8 mouse cellular contexts compared by ENCODE assay signal in genomic region chr8:107519860-107520259, GRCm38 (mm10).
DNase-seq lines count a peak whose midpoint lies in the region; ATAC-seq and TF ChIP-seq lines count a peak whose summit lies in the region.

No protein-coding gene starts in this region.

- no peak for TF ChIP-seq CTCF in forebrain, postnatal 0 days (IDR thresholded peaks at IDR 0.05; ENCODE audit: low read depth)

- 15% methylated on average over 4 of the region's 4 CpGs for WGBS in neural tube, embryonic 11.5 days
- WGBS in forebrain, postnatal 0 days = 17% methylated on average over 4 of the region's 4 CpGs
- 37% methylated on average over 4 of the region's 4 CpGs for WGBS in hindbrain, embryonic 13.5 days
- 9% methylated on average over 4 of the region's 4 CpGs for WGBS in lung, embryonic 16.5 days

- no peaks in the 10 kb centered on the region for H3K9me3 ChIP-seq in neural tube, embryonic 11.5 days (ENCODE audit: control insufficient read depth, low read length)
- H3K9me3 ChIP-seq in forebrain, postnatal 0 days (ENCODE audit: low read length) = no peaks in the 10 kb centered on the region
- H3K9me3 ChIP-seq in hindbrain, embryonic 13.5 days = no peaks in the 10 kb centered on the region
- no peaks in the 10 kb centered on the region for H3K9me3 ChIP-seq in lung, embryonic 16.5 days (ENCODE audit: control insufficient read depth, low read length)

- DNase-seq in neural tube, embryonic 11.5 days (ENCODE audit: low spot score) = peak; percentile 40
- no peak for DNase-seq in neural tube, embryonic 10.5 days (ENCODE audit: extremely low spot score, low spot score)
- DNase-seq in forebrain, postnatal 0 days = peak; percentile 52
- no peak for DNase-seq in cerebellum, postnatal 36 days
- no peak for DNase-seq in urinary bladder, postnatal 4 days (ENCODE audit: low spot score in 2 of 2)
- no peak for DNase-seq in ovary, postnatal 10 days (ENCODE audit: low spot score)

- peaks cover 2% of the 10 kb centered on the region; the same call in 1 of the 2 replicates for H3K36me3 ChIP-seq in neural tube, embryonic 11.5 days (ENCODE audit: control insufficient read depth, insufficient read depth, low read length)
- peaks cover 4% of the 10 kb centered on the region; the same call in 1 of the 2 replicates for H3K36me3 ChIP-seq in forebrain, postnatal 0 days (ENCODE audit: insufficient read depth)
- H3K36me3 ChIP-seq in hindbrain, embryonic 13.5 days = peaks cover 16% of the 10 kb centered on the region
- 0 out of 2 replicates have a peak, but pooled peaks cover 2% of the 10 kb centered on the region for H3K36me3 ChIP-seq in lung, embryonic 16.5 days (ENCODE audit: control insufficient read depth, insufficient read depth, low read length)

- H3K4me2 ChIP-seq in neural tube, embryonic 11.5 days (ENCODE audit: low read depth) = no peak overlapping the region
- H3K4me2 ChIP-seq in forebrain, postnatal 0 days (ENCODE audit: low read depth) = no peak overlapping the region
- no peak overlapping the region for H3K4me2 ChIP-seq in hindbrain, embryonic 13.5 days
- H3K4me2 ChIP-seq in lung, embryonic 16.5 days (ENCODE audit: low read depth, low read length) = no peak overlapping the region

- H3K27ac ChIP-seq in neural tube, embryonic 11.5 days (ENCODE audit: low read depth, low read length) = no peak overlapping the region
- no peak overlapping the region for H3K27ac ChIP-seq in forebrain, postnatal 0 days (ENCODE audit: low read depth, low read length)
- peak overlapping the region; percentile 73 for H3K27ac ChIP-seq in hindbrain, embryonic 13.5 days
- peak overlapping the region; percentile 82 for H3K27ac ChIP-seq in lung, embryonic 16.5 days (ENCODE audit: low read length)

- ATAC-seq in neural tube, embryonic 11.5 days (ENCODE audit: insufficient read depth, low FRiP score, low TSS enrichment) = no peak
- ATAC-seq in forebrain, postnatal 0 days = peak; percentile 89
- ATAC-seq in hindbrain, embryonic 13.5 days (ENCODE audit: low FRiP score) = no peak
- peak; percentile 92 for ATAC-seq in lung, embryonic 16.5 days (ENCODE audit: low read depth)

- no peaks in the 10 kb centered on the region for H3K27me3 ChIP-seq in neural tube, embryonic 11.5 days (ENCODE audit: control insufficient read depth, insufficient read depth, low read length)
- H3K27me3 ChIP-seq in forebrain, postnatal 0 days (ENCODE audit: insufficient read depth, low read length) = no peaks in the 10 kb centered on the region
- H3K27me3 ChIP-seq in hindbrain, embryonic 13.5 days = no peaks in the 10 kb centered on the region
- H3K27me3 ChIP-seq in lung, embryonic 16.5 days (ENCODE audit: control insufficient read depth, insufficient read depth, low read depth, low read length) = no peaks in the 10 kb centered on the region

- no peak overlapping the region for H3K4me3 ChIP-seq in neural tube, embryonic 11.5 days (ENCODE audit: low read depth, low read length)
- no peak overlapping the region for H3K4me3 ChIP-seq in forebrain, postnatal 0 days (ENCODE audit: low read depth, low read length)
- H3K4me3 ChIP-seq in hindbrain, embryonic 13.5 days = no peak overlapping the region
- no peak overlapping the region for H3K4me3 ChIP-seq in lung, embryonic 16.5 days (ENCODE audit: low read length)

- no peaks in the 10 kb centered on the region for H3K4me1 ChIP-seq in neural tube, embryonic 11.5 days (ENCODE audit: control insufficient read depth, insufficient read depth, low read length)
- no peaks in the 10 kb centered on the region for H3K4me1 ChIP-seq in forebrain, postnatal 0 days (ENCODE audit: insufficient read depth)
- peaks cover 13% of the 10 kb centered on the region; the same call in 1 of the 2 replicates for H3K4me1 ChIP-seq in hindbrain, embryonic 13.5 days (replicated peaks)
- peaks cover 9% of the 10 kb centered on the region for H3K4me1 ChIP-seq in lung, embryonic 16.5 days (replicated peaks; ENCODE audit: control insufficient read depth, insufficient read depth, low read length)

- no peak overlapping the region for H3K9ac ChIP-seq in neural tube, embryonic 11.5 days (ENCODE audit: low read length)
- no peak overlapping the region for H3K9ac ChIP-seq in forebrain, postnatal 0 days
- H3K9ac ChIP-seq in hindbrain, embryonic 13.5 days = no peak overlapping the region
- H3K9ac ChIP-seq in lung, embryonic 16.5 days (ENCODE audit: low read length) = no peak overlapping the region

Comparison
In these comparisons a context has a peak if more than half of its experiments do, and no peak if none do; other contexts are left out.
1. DNase-seq: peak in neural tube, embryonic 11.5 days (single experiment) and forebrain, postnatal 0 days (single experiment); none in neural tube, embryonic 10.5 days (single experiment), cerebellum, postnatal 36 days (0 of 2), urinary bladder, postnatal 4 days (0 of 2) and ovary, postnatal 10 days (single experiment).
2. ATAC-seq: peak in forebrain, postnatal 0 days (single experiment) and lung, embryonic 16.5 days (single experiment); none in neural tube, embryonic 11.5 days (single experiment) and hindbrain, embryonic 13.5 days (single experiment).
3. H3K27ac ChIP-seq: peak in hindbrain, embryonic 13.5 days (single experiment) and lung, embryonic 16.5 days (single experiment); none in neural tube, embryonic 11.5 days (single experiment) and forebrain, postnatal 0 days (single experiment).